Mouse (Mus musculus): ENCODE measurements at regions not wholly inside any gene's neighbourhood (a gene's known extent, or its start where the extent isn't known, plus 50 kb on each side); places are given as distances from the start of the nearest gene placed in this dataset.
A peak's percentile ranks its signal among the peaks of the same experiment; 100 is the strongest.

- 85% methylated on average over 4 of the region's 4 CpGs for WGBS
- H3K4me2 ChIP-seq: no peak overlapping the region
- H3K9me3 ChIP-seq (replicated peaks): no peaks in the 10 kb centered on the region
- no peak overlapping the region for H3K27ac ChIP-seq (ENCODE audit: poor library complexity, severe bottlenecking)
- no peak overlapping the region for H3K9ac ChIP-seq
- H3K27me3 ChIP-seq (replicated peaks): no peaks in the 10 kb centered on the region
- no peaks in the 10 kb centered on the region for H3K36me3 ChIP-seq
- peaks cover 20% of the 10 kb centered on the region; the same call in 1 of the 2 replicates for H3K4me1 ChIP-seq (replicated peaks)
- no peak for ATAC-seq (ENCODE audit: insufficient number of reproducible peaks, low FRiP score)
- no peak overlapping the region for H3K4me3 ChIP-seq
Measured at GRCm38 (mm10) chr15:93705651-93706050, 110.0 kb upstream of the Prickle1 start.

DNA sequence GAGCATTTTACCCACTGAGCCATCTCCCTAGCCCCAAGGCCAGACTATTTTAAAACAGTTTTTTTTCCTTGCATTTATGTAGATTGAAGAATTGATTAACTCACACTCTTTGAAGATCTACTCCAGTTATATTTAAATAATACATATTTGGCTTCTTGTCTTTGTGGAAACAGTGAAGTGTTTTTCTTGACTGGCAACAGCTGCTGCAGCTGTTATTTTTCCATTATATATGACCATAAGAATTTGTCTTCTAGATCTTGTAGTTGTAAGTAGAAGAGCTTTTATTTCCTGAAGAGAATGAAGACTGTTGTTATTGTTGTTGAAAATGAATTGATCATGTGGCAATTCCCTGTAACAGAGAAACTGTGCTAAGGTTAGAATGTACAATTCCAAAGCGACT is 109.4 kb upstream of the Prickle1 start:
- Histone ChIP-seq H3K9me3 (replicated peaks) (no peaks in the 10 kb centered on the region), H3K4me3 (no peak overlapping the region), H3K27me3 (replicated peaks) (no peaks in the 10 kb centered on the region), H3K4me1 (replicated peaks) (peaks cover 17% of the 10 kb centered on the region; the same call in 1 of the 2 replicates), H3K27ac (ENCODE audit: poor library complexity, severe bottlenecking) (no peak overlapping the region), H3K4me2 (no peak overlapping the region), H3K36me3 (no peaks in the 10 kb centered on the region), H3K9ac (no peak overlapping the region)
- no peak for ATAC-seq (ENCODE audit: insufficient number of reproducible peaks, low FRiP score)
- 89% methylated on average over 1 of the region's 1 CpGs for WGBS

DNA sequence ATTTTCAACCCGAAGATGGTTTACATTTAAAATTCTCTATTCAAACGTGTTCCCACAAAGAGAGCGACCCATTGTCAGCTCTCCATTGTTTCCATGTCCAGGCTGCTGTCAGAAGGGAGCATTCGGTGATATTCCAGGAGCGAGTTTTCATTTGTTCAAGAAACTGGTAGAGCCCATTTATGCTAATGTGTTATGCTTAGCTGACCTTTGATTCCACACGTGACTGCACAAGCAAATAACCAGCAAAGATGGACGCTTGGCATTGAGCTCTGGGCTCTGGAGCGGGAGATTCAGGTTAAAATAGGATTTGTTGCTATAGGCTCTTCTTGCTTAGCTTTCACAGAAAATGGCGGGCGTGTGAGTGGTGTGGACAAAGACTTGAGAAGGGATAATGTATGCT is 105.3 kb upstream of the Prickle1 start:
- Histone ChIP-seq H3K4me3 (no peak overlapping the region), H3K27ac (ENCODE audit: poor library complexity, severe bottlenecking) (no peak overlapping the region), H3K36me3 (no peaks in the 10 kb centered on the region), H3K9ac (no peak overlapping the region), H3K9me3 (replicated peaks) (no peaks in the 10 kb centered on the region), H3K27me3 (replicated peaks) (no peaks in the 10 kb centered on the region), H3K4me2 (no peak overlapping the region), H3K4me1 (replicated peaks) (peaks cover 35% of the 10 kb centered on the region)
- no peak for ATAC-seq (ENCODE audit: insufficient number of reproducible peaks, low FRiP score)
- 88% methylated on average over 10 of the region's 10 CpGs for WGBS

DNA sequence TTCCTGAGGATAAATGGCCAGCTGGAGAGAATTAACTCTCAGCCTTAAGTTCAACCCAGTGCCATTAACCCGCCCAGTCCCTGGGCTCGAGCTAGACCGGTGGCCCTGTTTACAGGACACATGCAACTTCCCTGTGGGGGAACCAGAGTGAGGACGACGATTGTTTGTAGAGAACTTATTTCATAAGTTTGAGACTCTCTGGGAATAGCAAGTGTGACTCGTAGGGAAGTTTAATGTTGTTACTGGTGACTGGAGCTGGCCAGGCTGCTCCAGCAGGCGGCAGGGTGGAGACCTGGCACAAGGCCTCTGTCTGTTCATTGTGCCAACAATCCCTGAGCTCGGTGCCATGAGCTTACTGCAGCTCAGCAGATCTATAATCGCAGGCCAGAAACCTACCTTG is 104.3 kb upstream of the Prickle1 start:
- Histone ChIP-seq H3K4me3 (no peak overlapping the region), H3K9ac (no peak overlapping the region), H3K4me2 (no peak overlapping the region), H3K27ac (ENCODE audit: poor library complexity, severe bottlenecking) (no peak overlapping the region; the same call in 1 of the 2 replicates), H3K4me1 (replicated peaks) (peaks cover 35% of the 10 kb centered on the region), H3K36me3 (no peaks in the 10 kb centered on the region), H3K9me3 (replicated peaks) (no peaks in the 10 kb centered on the region), H3K27me3 (replicated peaks) (no peaks in the 10 kb centered on the region)
- no peak for ATAC-seq (ENCODE audit: insufficient number of reproducible peaks, low FRiP score)
- 61% methylated on average over 9 of the region's 9 CpGs for WGBS

- Histone ChIP-seq H3K9ac (peak overlapping the region; percentile 23; the same call in 1 of the 2 replicates), H3K9me3 (replicated peaks) (no peaks in the 10 kb centered on the region), H3K27ac (ENCODE audit: poor library complexity, severe bottlenecking) (peak overlapping the region; percentile 89), H3K4me1 (replicated peaks) (peaks cover 35% of the 10 kb centered on the region), H3K4me3 (peak overlapping the region; percentile 14; the same call in 1 of the 2 replicates), H3K27me3 (replicated peaks) (no peaks in the 10 kb centered on the region), H3K4me2 (peak overlapping the region; percentile 57), H3K36me3 (no peaks in the 10 kb centered on the region)
- ATAC-seq (ENCODE audit: insufficient number of reproducible peaks, low FRiP score): peak; percentile 80
- WGBS: 9% methylated on average over 10 of the region's 10 CpGs
Measured at GRCm38 (mm10) chr15:93698182-93698822, 102.6 kb upstream of the Prickle1 start.

- no peak for ATAC-seq (ENCODE audit: insufficient number of reproducible peaks, low FRiP score)
- H3K4me3 ChIP-seq: no peak overlapping the region
- 40% methylated on average over 6 of the region's 6 CpGs for WGBS
- no peaks in the 10 kb centered on the region for H3K36me3 ChIP-seq
- H3K4me1 ChIP-seq (replicated peaks): peaks cover 29% of the 10 kb centered on the region
- H3K27me3 ChIP-seq (replicated peaks): no peaks in the 10 kb centered on the region
- peak overlapping the region; percentile 25; the same call in 1 of the 2 replicates for H3K27ac ChIP-seq (ENCODE audit: poor library complexity, severe bottlenecking)
- H3K9ac ChIP-seq: no peak overlapping the region
- no peak overlapping the region for H3K4me2 ChIP-seq
- no peaks in the 10 kb centered on the region for H3K9me3 ChIP-seq (replicated peaks)
Measured at GRCm38 (mm10) chr15:93690717-93691116, 95.0 kb upstream of the Prickle1 start.

DNA sequence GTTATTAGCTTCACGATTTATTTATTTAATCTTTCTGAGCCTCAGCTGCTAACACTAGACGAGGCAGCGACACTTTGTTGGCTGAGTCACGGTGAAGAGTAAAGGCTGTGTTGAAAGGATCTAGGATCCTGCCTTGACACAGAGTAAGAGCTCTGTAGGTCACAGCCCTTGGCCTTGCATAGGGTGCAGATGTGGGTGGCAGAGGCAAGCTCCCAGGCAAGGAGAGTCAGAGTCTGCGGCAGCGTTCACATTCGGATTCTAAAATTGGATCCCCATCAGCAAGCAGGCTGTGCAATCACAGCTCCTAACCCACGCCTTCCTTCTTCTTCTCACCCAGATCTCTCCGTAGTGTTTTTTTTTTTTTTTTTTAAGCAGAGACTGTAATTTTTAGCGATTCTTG is 94.3 kb upstream of the Prickle1 start:
- 53% methylated on average over 10 of the region's 10 CpGs for WGBS
- no peak for ATAC-seq (ENCODE audit: insufficient number of reproducible peaks, low FRiP score)
- H3K27me3 ChIP-seq (replicated peaks): no peaks in the 10 kb centered on the region

DNA sequence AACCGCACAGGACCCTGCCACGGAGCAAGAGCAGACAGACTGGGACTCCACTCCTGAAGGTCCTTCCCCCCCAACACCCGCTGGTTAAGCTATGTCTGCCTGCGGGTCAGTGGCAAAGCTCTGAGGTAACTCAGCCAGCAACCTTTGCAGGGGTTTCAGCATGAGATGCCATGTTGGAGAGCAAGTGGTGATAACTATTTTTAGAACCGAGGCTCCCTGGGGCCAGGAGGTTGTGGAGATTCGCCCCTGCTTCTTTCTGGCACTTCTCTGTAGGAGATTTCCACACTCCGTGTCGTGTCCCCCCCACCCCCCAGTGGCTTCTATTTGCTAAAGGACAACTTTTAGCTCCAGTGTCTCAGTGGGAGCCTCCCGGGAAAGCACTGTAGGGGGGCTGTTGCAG is 90.7 kb upstream of the Prickle1 start:
- H3K9ac ChIP-seq: no peak overlapping the region
- no peaks in the 10 kb centered on the region for H3K27me3 ChIP-seq (replicated peaks)
- H3K27ac ChIP-seq (ENCODE audit: poor library complexity, severe bottlenecking): peak overlapping the region; percentile 79
- H3K4me2 ChIP-seq: peak overlapping the region; percentile 37; the same call in 1 of the 2 replicates
- H3K4me3 ChIP-seq: no peak overlapping the region
- no peaks in the 10 kb centered on the region for H3K36me3 ChIP-seq
- WGBS: 13% methylated on average over 9 of the region's 9 CpGs
- H3K9me3 ChIP-seq (replicated peaks): no peaks in the 10 kb centered on the region
- peaks cover 34% of the 10 kb centered on the region for H3K4me1 ChIP-seq (replicated peaks)
- ATAC-seq (ENCODE audit: insufficient number of reproducible peaks, low FRiP score): no peak

More for the DNA sequence above, 94.3 kb upstream of the Prickle1 start:
- Histone ChIP-seq H3K4me1 (replicated peaks) (peaks cover 29% of the 10 kb centered on the region), H3K4me2 (no peak overlapping the region), H3K36me3 (no peaks in the 10 kb centered on the region), H3K27ac (ENCODE audit: poor library complexity, severe bottlenecking) (no peak overlapping the region), H3K9ac (no peak overlapping the region), H3K9me3 (replicated peaks) (no peaks in the 10 kb centered on the region), H3K4me3 (no peak overlapping the region)

DNA sequence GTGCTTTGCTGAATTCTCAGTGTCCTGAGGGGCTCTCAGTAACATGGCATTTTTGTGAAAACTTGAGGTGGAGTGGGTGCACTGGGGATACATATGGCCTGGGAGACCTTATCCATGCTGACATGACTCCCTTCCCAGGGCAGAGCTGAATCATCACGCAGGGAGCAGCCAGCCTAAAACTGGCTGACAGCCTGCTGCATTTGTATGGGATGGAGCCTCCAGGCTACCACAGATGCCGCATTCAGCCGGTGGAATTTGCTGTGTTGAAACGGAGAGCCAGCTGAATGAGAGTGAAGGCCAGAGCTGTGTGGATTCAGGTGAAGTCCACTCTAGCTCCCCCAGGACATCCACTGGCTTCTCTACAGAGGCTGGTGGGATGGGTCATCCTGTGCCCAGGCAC is 85.9 kb upstream of the Prickle1 start:
- no peaks in the 10 kb centered on the region for H3K36me3 ChIP-seq
- no peak overlapping the region for H3K9ac ChIP-seq
- H3K4me3 ChIP-seq: no peak overlapping the region
- H3K9me3 ChIP-seq (replicated peaks): 0 out of 2 replicates have a peak, but pooled peaks cover 3% of the 10 kb centered on the region
- no peaks in the 10 kb centered on the region for H3K27me3 ChIP-seq (replicated peaks)
- WGBS: 69% methylated on average over 4 of the region's 4 CpGs
- no peak overlapping the region for H3K4me2 ChIP-seq
- H3K27ac ChIP-seq (ENCODE audit: poor library complexity, severe bottlenecking): no peak overlapping the region
- no peak for ATAC-seq (ENCODE audit: insufficient number of reproducible peaks, low FRiP score)
- peaks cover 14% of the 10 kb centered on the region for H3K4me1 ChIP-seq (replicated peaks)

DNA sequence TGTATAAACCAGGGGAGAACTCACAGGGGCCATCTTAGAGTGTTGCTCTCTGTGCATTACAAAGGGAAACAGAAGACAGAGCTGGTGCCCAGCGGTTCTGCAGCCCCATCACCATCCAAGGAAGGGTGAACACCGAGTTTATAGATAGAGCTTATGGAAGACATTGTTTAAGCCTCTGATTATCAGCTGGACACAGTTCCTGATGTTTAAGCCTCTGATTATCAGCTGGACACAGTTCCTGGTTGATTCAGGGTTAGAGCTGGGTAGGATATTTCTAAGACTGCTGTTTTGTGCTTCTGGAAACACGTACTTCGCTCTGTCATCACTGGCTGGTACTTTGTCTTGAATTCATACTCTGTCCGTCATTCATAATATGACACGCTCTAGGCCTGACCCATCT is 79.9 kb upstream of the Prickle1 start:
- peaks cover 9% of the 10 kb centered on the region for H3K4me1 ChIP-seq (replicated peaks)
- H3K9ac ChIP-seq: no peak overlapping the region
- 0 out of 2 replicates have a peak, but pooled peaks cover 3% of the 10 kb centered on the region for H3K9me3 ChIP-seq (replicated peaks)
- H3K27me3 ChIP-seq (replicated peaks): no peaks in the 10 kb centered on the region
- H3K4me2 ChIP-seq: no peak overlapping the region
- H3K4me3 ChIP-seq: no peak overlapping the region
- no peak overlapping the region; the same call in 1 of the 2 replicates for H3K27ac ChIP-seq (ENCODE audit: poor library complexity, severe bottlenecking)
- no peak for ATAC-seq (ENCODE audit: insufficient number of reproducible peaks, low FRiP score)
- H3K36me3 ChIP-seq: no peaks in the 10 kb centered on the region
- WGBS: 66% methylated on average over 6 of the region's 6 CpGs

- peaks cover 9% of the 10 kb centered on the region for H3K4me1 ChIP-seq (replicated peaks)
- H3K4me3 ChIP-seq: no peak overlapping the region
- 0 out of 2 replicates have a peak, but pooled peaks cover 3% of the 10 kb centered on the region for H3K9me3 ChIP-seq (replicated peaks)
- no peaks in the 10 kb centered on the region for H3K27me3 ChIP-seq (replicated peaks)
- no peak overlapping the region for H3K4me2 ChIP-seq
- WGBS: 54% methylated on average over 10 of the region's 10 CpGs
- no peak for ATAC-seq (ENCODE audit: insufficient number of reproducible peaks, low FRiP score)
- no peak overlapping the region for H3K27ac ChIP-seq (ENCODE audit: poor library complexity, severe bottlenecking)
- no peak overlapping the region for H3K9ac ChIP-seq
- H3K36me3 ChIP-seq: no peaks in the 10 kb centered on the region
Measured at GRCm38 (mm10) chr15:93673976-93674375, 78.3 kb upstream of the Prickle1 start.

GRCm38 (mm10) chr15:93663876-93664275 is 68.2 kb upstream of the Prickle1 start:
- H3K9ac ChIP-seq: no peak overlapping the region
- H3K4me2 ChIP-seq: no peak overlapping the region
- peaks cover 9% of the 10 kb centered on the region for H3K9me3 ChIP-seq (replicated peaks)
- H3K36me3 ChIP-seq: no peaks in the 10 kb centered on the region
- WGBS: 55% methylated on average over 5 of the region's 5 CpGs
- no peak for ATAC-seq (ENCODE audit: insufficient number of reproducible peaks, low FRiP score)
- no peak overlapping the region for H3K27ac ChIP-seq (ENCODE audit: poor library complexity, severe bottlenecking)
- H3K4me3 ChIP-seq: no peak overlapping the region
- H3K27me3 ChIP-seq (replicated peaks): no peaks in the 10 kb centered on the region
- H3K4me1 ChIP-seq (replicated peaks): no peaks in the 10 kb centered on the region
